Comparison of ENCODE assay signal across 23 mouse cellular contexts in genomic region chr2:164128576-164129411, GRCm38 (mm10). TPM values are rescaled to one million over a fixed set of nuclear protein-coding genes. Genes with fewer than 3 reads are reported as not detected.
"Had no signal": no experiment of that assay in that cellular context is flagged by ENCODE, and none has a peak within 500 bp of the region (broad histone marks: within the 10 kb centered on the region; RNA-seq: fewer than 3 reads in every experiment).

No protein-coding gene starts in this region.

- H3K4me2 ChIP-seq: liver, embryonic 13.5 days; midbrain, embryonic 15.5 days; neural tube, embryonic 12.5 days; stomach, embryonic 15.5 days had no signal

- H3K27me3 ChIP-seq: liver, embryonic 13.5 days; midbrain, embryonic 15.5 days; neural tube, embryonic 12.5 days; stomach, embryonic 15.5 days had no signal

- H3K4me3 ChIP-seq: left cerebral cortex, adult 2 months; liver, embryonic 13.5 days; midbrain, embryonic 15.5 days; neural tube, embryonic 12.5 days; stomach, embryonic 15.5 days had no signal

- H3K9me3 ChIP-seq: liver, embryonic 13.5 days; midbrain, embryonic 15.5 days; neural tube, embryonic 12.5 days; stomach, embryonic 15.5 days had no signal

- H3K27ac ChIP-seq: hindbrain, postnatal 0 days; left cerebral cortex, adult 2 months; liver, embryonic 13.5 days; midbrain, embryonic 15.5 days; neural tube, embryonic 12.5 days; stomach, embryonic 15.5 days had no signal

- H3K9ac ChIP-seq: liver, embryonic 13.5 days; liver, postnatal 0 days; midbrain, embryonic 15.5 days; neural tube, embryonic 12.5 days; stomach, embryonic 15.5 days had no signal

- H3K4me1 ChIP-seq: liver, embryonic 13.5 days; midbrain, embryonic 15.5 days; neural tube, embryonic 12.5 days; stomach, embryonic 15.5 days had no signal

- DNase-seq: kidney, adult 11 months; kidney, adult 9 months; kidney, postnatal 14 days; liver; liver, embryonic 13.5 days; liver, postnatal 0 days; right cerebral cortex, postnatal 25 days; thymus, adult 2 months; thymus, postnatal 25 days had no signal

- H3K36me3 ChIP-seq: midbrain, embryonic 15.5 days had no signal

RNA-seq across cellular contexts. Expression of gene Kcns1, which starts 42.1 kb away (rescaled TPM):
- total RNA-seq: monocyte, adult 5-6 weeks had no signal
- polyA plus RNA-seq: liver, embryonic 13.5 days; liver, postnatal 0 days; lung, embryonic 16.5 days had no signal

RNA-seq across cellular contexts. Expression of gene Wfdc5, which starts 53.7 kb away (rescaled TPM):
- total RNA-seq: hindbrain, postnatal 0 days; layer of hippocampus, postnatal 25 days; left cerebral cortex, adult 2 months; left cerebral cortex, postnatal 14 days; megakaryocyte progenitor cell, adult 5-6 weeks; monocyte, adult 5-6 weeks had no signal
- polyA plus RNA-seq: hindbrain, postnatal 0 days; intestine, embryonic 14.5 days; large intestine, adult 2 months; limb, embryonic 11.5 days; liver, embryonic 13.5 days; liver, postnatal 0 days; lung, embryonic 16.5 days; midbrain, embryonic 15.5 days; neural tube, embryonic 12.5 days; testis, adult 2 months had no signal
